Mouse (Mus musculus): Measurements from ENCODE around the gene Rbak. TPM values are rescaled to one million over a fixed set of nuclear protein-coding genes. Genes with fewer than 3 reads are reported as not detected.

The Rbak gene
- polyA plus RNA-seq, 1 experiment from 2014 or later: 11.6 TPM

DNA sequence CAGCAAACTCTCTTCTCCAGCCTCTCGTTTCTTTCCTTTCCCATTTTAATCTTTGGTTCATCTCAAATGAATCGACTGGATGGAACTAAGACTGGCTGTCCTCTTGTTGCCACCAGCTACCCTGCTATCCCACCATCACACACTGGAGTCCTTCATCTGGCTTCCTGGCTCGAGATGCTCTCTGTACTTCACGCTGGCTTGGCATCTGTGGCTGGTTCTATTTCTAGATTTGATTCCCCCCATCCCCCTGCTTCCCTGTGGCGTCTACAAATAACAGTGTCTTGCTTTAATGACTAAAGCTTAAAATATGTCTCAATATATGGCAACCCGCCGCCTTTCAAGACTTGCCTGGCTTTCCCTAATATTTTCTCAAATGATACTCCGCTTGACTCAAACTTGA is 52.7 kb downstream of the Rbak start:
- 82% methylated on average over 8 of the region's 8 CpGs for WGBS
- ATAC-seq (ENCODE audit: insufficient read depth, low FRiP score, low TSS enrichment): no peak
- Histone ChIP-seq H3K4me3 (ENCODE audit: low read depth, low read length) (no peak overlapping the region), H3K4me1 (ENCODE audit: control insufficient read depth, insufficient read depth, low read length) (no peaks in the 10 kb centered on the region), H3K9ac (ENCODE audit: low read length) (no peak overlapping the region), H3K9me3 (ENCODE audit: control insufficient read depth, low read length) (no peaks in the 10 kb centered on the region), H3K4me2 (ENCODE audit: low read depth) (no peak overlapping the region), H3K27ac (ENCODE audit: low read depth, low read length) (no peak overlapping the region), H3K27me3 (ENCODE audit: control insufficient read depth, insufficient read depth, low read length) (no peaks in the 10 kb centered on the region), H3K36me3 (ENCODE audit: control insufficient read depth, insufficient read depth, low read length) (no peaks in the 10 kb centered on the region)
- no peak for DNase-seq (ENCODE audit: low spot score)

DNA sequence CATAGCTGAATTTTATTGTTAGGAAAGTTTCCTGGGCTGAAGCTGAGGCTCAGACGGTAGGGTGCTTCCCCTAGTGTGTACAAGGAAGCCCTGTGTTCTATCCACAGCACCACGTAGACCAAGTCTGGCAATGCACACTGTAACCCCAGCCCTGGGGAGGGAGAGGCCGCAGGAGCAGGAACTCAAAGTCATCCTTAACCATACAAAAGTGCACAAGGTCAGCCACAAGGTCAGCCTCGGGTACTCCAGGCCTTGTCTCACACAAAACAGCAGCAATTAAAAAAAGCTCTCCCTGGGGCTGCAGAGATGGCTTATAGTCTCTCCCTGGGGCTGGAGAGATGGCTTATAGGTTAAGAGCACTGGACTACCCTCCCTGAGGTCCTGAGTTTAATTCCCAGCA is 53.7 kb downstream of the Rbak start:
- H3K4me3 ChIP-seq (ENCODE audit: low read depth, low read length): no peak overlapping the region
- no peak overlapping the region for H3K4me2 ChIP-seq (ENCODE audit: low read depth)
- H3K36me3 ChIP-seq (ENCODE audit: control insufficient read depth, insufficient read depth, low read length): no peaks in the 10 kb centered on the region
- H3K9me3 ChIP-seq (ENCODE audit: control insufficient read depth, low read length): no peaks in the 10 kb centered on the region
- 70% methylated on average over 4 of the region's 4 CpGs for whole genome bisulfite sequencing
- no peak overlapping the region for H3K9ac ChIP-seq (ENCODE audit: low read length)
- H3K4me1 ChIP-seq (ENCODE audit: control insufficient read depth, insufficient read depth, low read length): no peaks in the 10 kb centered on the region
- H3K27me3 ChIP-seq (ENCODE audit: control insufficient read depth, insufficient read depth, low read length): no peaks in the 10 kb centered on the region
- DNase-seq (ENCODE audit: low spot score) (no peak), ATAC-seq (ENCODE audit: insufficient read depth, low FRiP score, low TSS enrichment) (no peak)
- H3K27ac ChIP-seq (ENCODE audit: low read depth, low read length): no peak overlapping the region

DNA sequence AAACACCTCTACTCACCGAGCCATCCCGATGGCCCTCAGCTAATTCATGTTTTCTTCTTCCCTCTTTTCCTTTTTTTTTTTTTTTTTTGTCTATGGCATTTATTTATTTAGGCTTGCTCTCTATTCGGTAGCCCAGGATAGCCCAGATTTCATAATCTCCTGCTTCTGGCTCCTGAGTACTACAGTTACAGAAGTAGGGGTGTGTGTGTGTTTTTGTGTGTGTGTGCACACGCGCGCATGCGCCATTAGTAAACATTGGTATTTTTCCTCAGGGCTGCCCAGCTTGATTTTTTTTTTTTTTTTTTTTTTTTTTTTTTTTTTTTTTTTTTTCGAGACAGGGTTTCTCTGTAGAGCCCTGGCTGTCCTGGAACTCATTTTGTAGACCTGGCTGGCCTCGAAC is 54.5 kb downstream of the Rbak start:
- no peaks in the 10 kb centered on the region for H3K36me3 ChIP-seq (ENCODE audit: control insufficient read depth, insufficient read depth, low read length)
- DNase-seq (ENCODE audit: low spot score) (no peak), ATAC-seq (ENCODE audit: insufficient read depth, low FRiP score, low TSS enrichment) (no peak)
- no peaks in the 10 kb centered on the region for H3K27me3 ChIP-seq (ENCODE audit: control insufficient read depth, insufficient read depth, low read length)
- H3K4me1 ChIP-seq (ENCODE audit: control insufficient read depth, insufficient read depth, low read length): no peaks in the 10 kb centered on the region
- H3K4me2 ChIP-seq (ENCODE audit: low read depth): no peak overlapping the region
- no peak overlapping the region for H3K27ac ChIP-seq (ENCODE audit: low read depth, low read length)
- 94% methylated on average over 9 of the region's 9 CpGs for WGBS
- H3K9me3 ChIP-seq (ENCODE audit: control insufficient read depth, low read length): no peaks in the 10 kb centered on the region
- no peak overlapping the region for H3K4me3 ChIP-seq (ENCODE audit: low read depth, low read length)
- H3K9ac ChIP-seq (ENCODE audit: low read length): no peak overlapping the region

DNA sequence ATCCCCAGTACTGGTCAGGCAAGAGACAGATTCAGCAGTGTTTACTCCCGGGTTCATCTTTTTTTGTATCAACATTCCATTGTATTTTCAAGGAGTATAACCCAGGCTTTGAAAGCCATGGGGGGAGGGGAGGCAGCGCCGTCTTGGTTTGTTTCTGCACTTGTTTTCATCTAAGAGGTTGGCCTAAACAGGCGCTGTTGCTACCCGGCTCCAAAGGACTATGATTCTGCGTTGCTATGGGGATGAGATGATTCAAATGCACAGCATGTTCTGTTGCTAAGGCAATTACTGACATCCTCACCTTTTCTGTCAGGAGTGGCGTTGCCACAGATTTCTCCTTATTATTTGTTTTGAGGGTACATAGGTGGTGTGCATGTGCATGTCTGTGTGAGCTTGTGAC is 55.0 kb downstream of the Rbak start:
- Histone ChIP-seq H3K27ac (ENCODE audit: low read depth, low read length) (no peak overlapping the region), H3K4me1 (ENCODE audit: control insufficient read depth, insufficient read depth, low read length) (no peaks in the 10 kb centered on the region), H3K4me2 (ENCODE audit: low read depth) (no peak overlapping the region), H3K9me3 (ENCODE audit: control insufficient read depth, low read length) (no peaks in the 10 kb centered on the region), H3K27me3 (ENCODE audit: control insufficient read depth, insufficient read depth, low read length) (no peaks in the 10 kb centered on the region), H3K9ac (ENCODE audit: low read length) (no peak overlapping the region), H3K36me3 (ENCODE audit: control insufficient read depth, insufficient read depth, low read length) (no peaks in the 10 kb centered on the region), H3K4me3 (ENCODE audit: low read depth, low read length) (no peak overlapping the region)
- DNase-seq (ENCODE audit: low spot score) (no peak), ATAC-seq (ENCODE audit: insufficient read depth, low FRiP score, low TSS enrichment) (no peak)
- 59% methylated on average over 7 of the region's 7 CpGs for WGBS

GRCm38 (mm10) chr5:143124805-143125378 is 55.7 kb downstream of the Rbak start:
- no peaks in the 10 kb centered on the region for H3K9me3 ChIP-seq (ENCODE audit: control insufficient read depth, low read length)
- no peak overlapping the region for H3K27ac ChIP-seq (ENCODE audit: low read depth, low read length)
- no peaks in the 10 kb centered on the region for H3K36me3 ChIP-seq (ENCODE audit: control insufficient read depth, insufficient read depth, low read length)
- no peak overlapping the region for H3K4me2 ChIP-seq (ENCODE audit: low read depth)
- H3K4me3 ChIP-seq (ENCODE audit: low read depth, low read length): no peak overlapping the region
- no peaks in the 10 kb centered on the region for H3K4me1 ChIP-seq (ENCODE audit: control insufficient read depth, insufficient read depth, low read length)
- no peak overlapping the region for H3K9ac ChIP-seq (ENCODE audit: low read length)
- ATAC-seq (ENCODE audit: insufficient read depth, low FRiP score, low TSS enrichment) (no peak), DNase-seq (ENCODE audit: low spot score) (no peak)
- no peaks in the 10 kb centered on the region for H3K27me3 ChIP-seq (ENCODE audit: control insufficient read depth, insufficient read depth, low read length)
- WGBS: 87% methylated on average over 4 of the region's 4 CpGs

- H3K27me3 ChIP-seq (ENCODE audit: control insufficient read depth, insufficient read depth, low read length): no peaks in the 10 kb centered on the region
- H3K9me3 ChIP-seq (ENCODE audit: control insufficient read depth, low read length): no peaks in the 10 kb centered on the region
- DNase-seq (ENCODE audit: low spot score) (no peak), ATAC-seq (ENCODE audit: insufficient read depth, low FRiP score, low TSS enrichment) (no peak)
- no peaks in the 10 kb centered on the region for H3K36me3 ChIP-seq (ENCODE audit: control insufficient read depth, insufficient read depth, low read length)
- no peaks in the 10 kb centered on the region for H3K4me1 ChIP-seq (ENCODE audit: control insufficient read depth, insufficient read depth, low read length)
- WGBS: 36% methylated on average over 1 of the region's 1 CpGs
- no peak overlapping the region for H3K4me3 ChIP-seq (ENCODE audit: low read depth, low read length)
- no peak overlapping the region for H3K27ac ChIP-seq (ENCODE audit: low read depth, low read length)
- H3K9ac ChIP-seq (ENCODE audit: low read length): no peak overlapping the region
- no peak overlapping the region for H3K4me2 ChIP-seq (ENCODE audit: low read depth)
These were observed 57.9 kb downstream of the Rbak start for GRCm38 (mm10) chr5:143122673-143123072.

Small RNA genes within 50 kb of the gene (microRNA-seq; reads per million reads assigned to microRNA genes)
- gene Gm44405: not detected

Other genes with a start within 250 kb of the Rbak start
- gene Fscn1, start 220.4 kb downstream of the Rbak start, polyA plus RNA-seq (2014; fragmentation: Nextera tagmentation; extraction: Ambion mirVana): 664 and 698 TPM in 2 replicates
- 30.6 and 31.5 TPM in 2 replicates for gene Rnf216, start 67.8 kb downstream of the Rbak start, polyA plus RNA-seq (2014; fragmentation: Nextera tagmentation; extraction: Ambion mirVana)
- not detected in 2 replicates for gene Olfr718-ps1, start 33.2 kb downstream of the Rbak start, polyA plus RNA-seq (2014; fragmentation: Nextera tagmentation; extraction: Ambion mirVana)
- gene Spdye4b, start 242 bp upstream of the Rbak start, polyA plus RNA-seq (2014; fragmentation: Nextera tagmentation; extraction: Ambion mirVana): not detected in 2 replicates
- not detected in 2 replicates for gene Spdye4a, start 46.1 kb upstream of the Rbak start, polyA plus RNA-seq (2014; fragmentation: Nextera tagmentation; extraction: Ambion mirVana)
- 25.5 and 27.6 TPM in 2 replicates for gene Zfp12, start 54.4 kb upstream of the Rbak start, polyA plus RNA-seq (2014; fragmentation: Nextera tagmentation; extraction: Ambion mirVana)
- 4.1 and 4.8 TPM in 2 replicates for gene Zfp316, start 89.2 kb upstream of the Rbak start, polyA plus RNA-seq (2014; fragmentation: Nextera tagmentation; extraction: Ambion mirVana)
- gene Zfp853, start 112.8 kb upstream of the Rbak start, polyA plus RNA-seq (2014; fragmentation: Nextera tagmentation; extraction: Ambion mirVana): not detected in 2 replicates
- 56.5 and 57.3 TPM in 2 replicates for gene E130309D02Rik, start 134.6 kb upstream of the Rbak start, polyA plus RNA-seq (2014; fragmentation: Nextera tagmentation; extraction: Ambion mirVana)
- 69.3 and 73.3 TPM in 2 replicates for gene Zdhhc4, start 148.5 kb upstream of the Rbak start, polyA plus RNA-seq (2014; fragmentation: Nextera tagmentation; extraction: Ambion mirVana)
- 0.14 TPM in 1 of 2 replicates, not detected in the other for gene Grid2ip, start 176.6 kb upstream of the Rbak start, polyA plus RNA-seq (2014; fragmentation: Nextera tagmentation; extraction: Ambion mirVana)
- 186 and 199 TPM in 2 replicates for gene Kdelr2, start 223.1 kb upstream of the Rbak start, polyA plus RNA-seq (2014; fragmentation: Nextera tagmentation; extraction: Ambion mirVana)

Measured in neural tube, embryonic 11.5 days (tissue).